Mouse (Mus musculus) midbrain, embryonic 11.5 days (tissue): ENCODE measurements around the gene Resp18. TPM values are rescaled to one million over a fixed set of nuclear protein-coding genes. Genes with fewer than 3 reads are reported as not detected.

Source experiments
- polyA plus RNA-seq: library from polyadenylated mRNA; unstranded; fragments of >200 nt; fragmentation: Nextera tagmentation; extraction: Ambion mirVana; gene quantifications from 2 replicates; pipeline ENCODE4 v1.2.1, GENCODE M21; 2014

Gene Resp18
- polyA plus RNA-seq, 1 experiment from 2014 or later: 28.5 TPM

Other genes with a start within 250 kb of the Resp18 start
- gene Nhej1, start 153.2 kb downstream of the Resp18 start, polyA plus RNA-seq: 12.9 and 13.0 TPM in 2 replicates
- gene Slc23a3, start 144.5 kb downstream of the Resp18 start, polyA plus RNA-seq: not detected in 2 replicates
- gene Cnppd1, start 135.7 kb downstream of the Resp18 start, polyA plus RNA-seq: 45.5 and 49.8 TPM in 2 replicates
- 55.1 and 58.3 TPM in 2 replicates for gene Retreg2, start 135.6 kb downstream of the Resp18 start, polyA plus RNA-seq
- 30.1 and 33.6 TPM in 2 replicates for gene Zfand2b, start 109.8 kb downstream of the Resp18 start, polyA plus RNA-seq
- 25.3 and 29.2 TPM in 2 replicates for gene Abcb6, start 98.0 kb downstream of the Resp18 start, polyA plus RNA-seq
- gene Ankzf1, start 86.3 kb downstream of the Resp18 start, polyA plus RNA-seq: 14.3 and 14.4 TPM in 2 replicates
- 17.3 and 18.8 TPM in 2 replicates for gene Atg9a, start 86.2 kb downstream of the Resp18 start, polyA plus RNA-seq
- 18.3 and 19.4 TPM in 2 replicates for gene Glb1l, start 67.6 kb downstream of the Resp18 start, polyA plus RNA-seq
- gene Stk16, start 67.6 kb downstream of the Resp18 start, polyA plus RNA-seq: 110 and 116 TPM in 2 replicates
- gene Tuba4a, start 58.5 kb downstream of the Resp18 start, polyA plus RNA-seq: 7.9 and 9.6 TPM in 2 replicates
- gene A630095N17Rik, start 46.3 kb downstream of the Resp18 start, polyA plus RNA-seq: not detected in 2 replicates
- gene Dnajb2, start 42.0 kb downstream of the Resp18 start, polyA plus RNA-seq: 15.9 and 18.1 TPM in 2 replicates
- 4.2 and 4.4 TPM in 2 replicates for gene Ptprn, start 13.9 kb downstream of the Resp18 start, polyA plus RNA-seq
- gene Dnpep, start 39.6 kb upstream of the Resp18 start, polyA plus RNA-seq: 149 TPM in 2 replicates
- gene Des, start 81.9 kb upstream of the Resp18 start, polyA plus RNA-seq: 0.52 and 0.68 TPM in 2 replicates
- 13.4 and 15.2 TPM in 2 replicates for gene Speg, start 96.9 kb upstream of the Resp18 start, polyA plus RNA-seq
- gene Gmppa, start 157.5 kb upstream of the Resp18 start, polyA plus RNA-seq: 56.1 and 56.4 TPM in 2 replicates
- gene Asic4, start 172.0 kb upstream of the Resp18 start, polyA plus RNA-seq: 4.6 and 5.9 TPM in 2 replicates
- 15.2 and 20.8 TPM in 2 replicates for gene Chpf, start 200.9 kb upstream of the Resp18 start, polyA plus RNA-seq
- 11.6 and 13.0 TPM in 2 replicates for gene Tmem198, start 201.1 kb upstream of the Resp18 start, polyA plus RNA-seq
- gene Obsl1, start 228.0 kb upstream of the Resp18 start, polyA plus RNA-seq: 31.0 and 33.2 TPM in 2 replicates
- gene Inha, start 228.7 kb upstream of the Resp18 start, polyA plus RNA-seq: 1.3 and 1.6 TPM in 2 replicates
- 12.3 and 15.7 TPM in 2 replicates for gene Stk11ip, start 243.1 kb upstream of the Resp18 start, polyA plus RNA-seq